Mouse (Mus musculus) thymus, adult 2 months (tissue): ENCODE measurements around the gene Fam221b.

Source experiments
- CTCF ChIP-seq: fragments of 200-500 bp; IDR thresholded peaks from 2 replicates; pipeline ENCODE4 v1.5.1; 2012; ENCODE audit warnings: mild to moderate bottlenecking, control low read depth, low read length, moderate library complexity, borderline replicate concordance; ENCODE audit not compliant: control insufficient read depth, poor library complexity, insufficient read depth; ENCODE audit errors: extremely low read depth
- POLR2A ChIP-seq: fragments of 200-500 bp; IDR thresholded peaks from 2 replicates; pipeline ENCODE4 v1.6.1; 2012; ENCODE audit warnings: mild to moderate bottlenecking, low read length, control low read depth, moderate library complexity; ENCODE audit not compliant: control insufficient read depth, poor library complexity, insufficient read depth; ENCODE audit errors: extremely low read depth

DNA sequence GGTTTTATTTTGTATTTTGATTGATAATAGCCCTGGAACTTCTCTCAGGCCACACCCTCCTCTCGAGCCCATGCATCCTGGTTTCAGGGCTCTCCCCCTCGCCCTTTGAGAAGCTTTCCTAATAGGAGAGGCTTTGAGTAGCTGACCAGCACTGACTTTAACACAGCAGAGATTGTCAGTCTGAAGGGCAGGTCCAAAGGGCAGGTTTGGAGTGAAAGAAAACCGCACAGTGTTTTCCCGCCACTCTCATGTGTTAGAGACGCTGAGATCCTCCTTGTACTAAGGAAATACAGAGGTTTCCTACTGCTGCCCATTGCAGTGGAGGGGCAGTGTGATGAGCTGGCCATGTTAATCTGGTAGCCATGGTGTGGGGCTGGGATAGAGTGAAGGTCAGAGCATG, 6.0 kb upstream of the Fam221b start:
- no peak for TF ChIP-seq CTCF
- no peak for TF ChIP-seq POLR2A
